Mouse (Mus musculus): ENCODE data around the gene Ube2c. TPM values are rescaled to one million over a fixed set of nuclear protein-coding genes. Genes with fewer than 3 reads are reported as not detected.

Ube2c gene
- polyA plus RNA-seq, 1 experiment from 2014 or later, result 520 TPM

- WGBS, result 87% methylated on average over 10 of the region's 10 CpGs
- no peaks in the 10 kb centered on the region for H3K27me3 ChIP-seq (ENCODE audit: control insufficient read depth, insufficient read depth, low read length)
- ATAC-seq (ENCODE audit: low FRiP score) (no peak), DNase-seq (ENCODE audit: low spot score) (no peak)
- no peak overlapping the region for H3K27ac ChIP-seq (ENCODE audit: low read depth, low read length)
- peaks cover 2% of the 10 kb centered on the region; the same call in 1 of the 2 replicates for H3K4me1 ChIP-seq (replicated peaks; ENCODE audit: control insufficient read depth, insufficient read depth, low read length)
- no peaks in the 10 kb centered on the region for H3K36me3 ChIP-seq (ENCODE audit: control insufficient read depth, insufficient read depth, low read length)
- H3K9me3 ChIP-seq (ENCODE audit: control insufficient read depth, low read length), result no peaks in the 10 kb centered on the region
- no peak overlapping the region for H3K4me3 ChIP-seq (ENCODE audit: low read depth, low read length)
- no peak overlapping the region for H3K9ac ChIP-seq (ENCODE audit: low read depth, low read length)
- H3K4me2 ChIP-seq (replicated peaks; ENCODE audit: low read depth, low read length), result no peak overlapping the region
These were observed 18.1 kb downstream of the Ube2c start for GRCm38 (mm10) chr2:164787779-164788178.

DNA sequence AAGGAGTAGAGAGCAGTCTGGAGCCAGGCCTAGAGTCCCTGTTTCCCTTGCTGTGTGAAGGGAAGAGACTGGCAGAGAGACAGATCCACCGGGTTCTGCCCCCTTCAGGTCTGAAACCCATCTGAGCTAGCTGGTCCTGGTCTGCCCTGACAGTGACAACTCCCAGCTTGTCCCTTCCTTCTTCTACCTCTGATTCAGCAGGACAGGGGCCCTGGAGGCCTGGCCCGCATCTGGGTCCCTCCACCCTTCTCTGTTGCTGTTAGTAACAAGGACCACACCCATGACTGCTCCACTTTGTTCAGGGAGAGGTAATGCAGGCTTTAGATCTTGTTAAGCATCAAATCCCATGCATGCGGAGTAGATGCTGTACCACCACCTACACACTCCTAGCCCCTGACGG lies 18.7 kb downstream of the Ube2c start:
- 69% methylated on average over 4 of the region's 4 CpGs for WGBS
- H3K36me3 ChIP-seq (ENCODE audit: control insufficient read depth, insufficient read depth, low read length), result no peaks in the 10 kb centered on the region
- H3K4me1 ChIP-seq (replicated peaks; ENCODE audit: control insufficient read depth, insufficient read depth, low read length), result peaks cover 2% of the 10 kb centered on the region; the same call in 1 of the 2 replicates
- no peaks in the 10 kb centered on the region for H3K27me3 ChIP-seq (ENCODE audit: control insufficient read depth, insufficient read depth, low read length)
- H3K4me2 ChIP-seq (replicated peaks; ENCODE audit: low read depth, low read length), result no peak overlapping the region
- ATAC-seq (ENCODE audit: low FRiP score) (no peak), DNase-seq (ENCODE audit: low spot score) (no peak)
- H3K4me3 ChIP-seq (ENCODE audit: low read depth, low read length), result no peak overlapping the region
- H3K9ac ChIP-seq (ENCODE audit: low read depth, low read length), result no peak overlapping the region
- no peaks in the 10 kb centered on the region for H3K9me3 ChIP-seq (ENCODE audit: control insufficient read depth, low read length)
- no peak overlapping the region for H3K27ac ChIP-seq (ENCODE audit: low read depth, low read length)

- Histone ChIP-seq H3K9me3 (ENCODE audit: control insufficient read depth, low read length) (no peaks in the 10 kb centered on the region), H3K9ac (ENCODE audit: low read depth, low read length) (no peak overlapping the region), H3K4me3 (ENCODE audit: low read depth, low read length) (no peak overlapping the region), H3K4me1 (replicated peaks; ENCODE audit: control insufficient read depth, insufficient read depth, low read length) (peaks cover 2% of the 10 kb centered on the region; the same call in 1 of the 2 replicates), H3K27me3 (ENCODE audit: control insufficient read depth, insufficient read depth, low read length) (no peaks in the 10 kb centered on the region), H3K36me3 (ENCODE audit: control insufficient read depth, insufficient read depth, low read length) (peaks cover 2% of the 10 kb centered on the region; the same call in 1 of the 2 replicates), H3K4me2 (replicated peaks; ENCODE audit: low read depth, low read length) (no peak overlapping the region), H3K27ac (ENCODE audit: low read depth, low read length) (no peak overlapping the region)
- 88% methylated on average over 4 of the region's 4 CpGs for WGBS
- ATAC-seq (ENCODE audit: low FRiP score) (no peak), DNase-seq (ENCODE audit: low spot score) (no peak)
These were observed 20.8 kb downstream of the Ube2c start for GRCm38 (mm10) chr2:164790451-164790850.

DNA sequence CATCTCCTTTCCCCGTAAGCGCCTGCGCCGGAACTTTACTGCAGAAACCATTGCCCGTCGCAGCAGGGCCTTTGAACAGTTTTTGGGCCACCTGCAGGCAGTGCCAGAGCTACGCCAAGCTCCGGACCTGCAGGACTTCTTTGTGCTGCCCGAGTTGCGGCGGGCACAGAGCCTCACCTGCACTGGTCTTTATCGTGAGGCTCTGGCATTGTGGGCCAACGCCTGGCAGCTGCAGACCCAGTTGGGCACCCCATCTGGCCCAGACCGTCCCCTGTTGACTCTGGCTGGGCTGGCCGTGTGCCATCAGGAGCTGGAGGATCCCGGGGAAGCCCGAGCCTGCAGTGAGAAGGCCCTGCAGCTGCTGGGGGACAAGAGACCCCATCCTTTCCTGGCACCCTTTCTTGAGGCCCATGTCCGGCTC lies 22.2 kb downstream of the Ube2c start:
- ATAC-seq (ENCODE audit: low FRiP score), result no peak

GRCm38 (mm10) chr2:164792400-164793190 lies 22.9 kb downstream of the Ube2c start:
- no peak for DNase-seq (ENCODE audit: low spot score)
- no peaks in the 10 kb centered on the region for H3K27me3 ChIP-seq (ENCODE audit: control insufficient read depth, insufficient read depth, low read length)
- no peak overlapping the region for H3K27ac ChIP-seq (ENCODE audit: low read depth, low read length)
- no peak for ATAC-seq (ENCODE audit: low FRiP score)
- no peaks in the 10 kb centered on the region for H3K9me3 ChIP-seq (ENCODE audit: control insufficient read depth, low read length)
- 92% methylated on average over 12 of the region's 12 CpGs for WGBS
- peaks cover 2% of the 10 kb centered on the region; the same call in 1 of the 2 replicates for H3K36me3 ChIP-seq (ENCODE audit: control insufficient read depth, insufficient read depth, low read length)
- H3K4me1 ChIP-seq (replicated peaks; ENCODE audit: control insufficient read depth, insufficient read depth, low read length), result no peaks in the 10 kb centered on the region
- H3K9ac ChIP-seq (ENCODE audit: low read depth, low read length), result no peak overlapping the region
- no peak overlapping the region for H3K4me2 ChIP-seq (replicated peaks; ENCODE audit: low read depth, low read length)
- no peak overlapping the region for H3K4me3 ChIP-seq (ENCODE audit: low read depth, low read length)

More for the DNA sequence above, 22.2 kb downstream of the Ube2c start:
- Histone ChIP-seq H3K9ac (ENCODE audit: low read depth, low read length) (no peak overlapping the region), H3K9me3 (ENCODE audit: control insufficient read depth, low read length) (no peaks in the 10 kb centered on the region), H3K4me2 (replicated peaks; ENCODE audit: low read depth, low read length) (no peak overlapping the region), H3K4me3 (ENCODE audit: low read depth, low read length) (no peak overlapping the region), H3K4me1 (replicated peaks; ENCODE audit: control insufficient read depth, insufficient read depth, low read length) (no peaks in the 10 kb centered on the region), H3K36me3 (ENCODE audit: control insufficient read depth, insufficient read depth, low read length) (peaks cover 2% of the 10 kb centered on the region; the same call in 1 of the 2 replicates), H3K27me3 (ENCODE audit: control insufficient read depth, insufficient read depth, low read length) (no peaks in the 10 kb centered on the region), H3K27ac (ENCODE audit: low read depth, low read length) (no peak overlapping the region)
- no peak for DNase-seq (ENCODE audit: low spot score)
- 95% methylated on average over 18 of the region's 18 CpGs for WGBS

- no peak for ATAC-seq (ENCODE audit: low FRiP score)
- H3K27me3 ChIP-seq (ENCODE audit: control insufficient read depth, insufficient read depth, low read length), result no peaks in the 10 kb centered on the region
- no peak overlapping the region for H3K27ac ChIP-seq (ENCODE audit: low read depth, low read length)
- H3K9me3 ChIP-seq (ENCODE audit: control insufficient read depth, low read length), result no peaks in the 10 kb centered on the region
- H3K9ac ChIP-seq (ENCODE audit: low read depth, low read length), result no peak overlapping the region
- H3K4me1 ChIP-seq (replicated peaks; ENCODE audit: control insufficient read depth, insufficient read depth, low read length), result no peaks in the 10 kb centered on the region
- no peak overlapping the region for H3K4me2 ChIP-seq (replicated peaks; ENCODE audit: low read depth, low read length)
- peaks cover 2% of the 10 kb centered on the region; the same call in 1 of the 2 replicates for H3K36me3 ChIP-seq (ENCODE audit: control insufficient read depth, insufficient read depth, low read length)
- peak; percentile 70 for DNase-seq (ENCODE audit: low spot score)
- no peak overlapping the region for H3K4me3 ChIP-seq (ENCODE audit: low read depth, low read length)
- WGBS, result 83% methylated on average over 3 of the region's 3 CpGs
These were observed 23.5 kb downstream of the Ube2c start for GRCm38 (mm10) chr2:164793236-164793635.

- no peak overlapping the region for H3K27ac ChIP-seq (ENCODE audit: low read depth, low read length)
- ATAC-seq (ENCODE audit: low FRiP score) (no peak), DNase-seq (ENCODE audit: low spot score) (no peak)
- WGBS, result 93% methylated on average over 2 of the region's 2 CpGs
- H3K36me3 ChIP-seq (ENCODE audit: control insufficient read depth, insufficient read depth, low read length), result peaks cover 2% of the 10 kb centered on the region; the same call in 1 of the 2 replicates
- H3K27me3 ChIP-seq (ENCODE audit: control insufficient read depth, insufficient read depth, low read length), result no peaks in the 10 kb centered on the region
- H3K4me1 ChIP-seq (replicated peaks; ENCODE audit: control insufficient read depth, insufficient read depth, low read length), result no peaks in the 10 kb centered on the region
- no peak overlapping the region for H3K4me3 ChIP-seq (ENCODE audit: low read depth, low read length)
- H3K9me3 ChIP-seq (ENCODE audit: control insufficient read depth, low read length), result no peaks in the 10 kb centered on the region
- no peak overlapping the region for H3K9ac ChIP-seq (ENCODE audit: low read depth, low read length)
- H3K4me2 ChIP-seq (replicated peaks; ENCODE audit: low read depth, low read length), result no peak overlapping the region
These were observed 24.1 kb downstream of the Ube2c start for GRCm38 (mm10) chr2:164793772-164794171.

GRCm38 (mm10) chr2:164794293-164794692 lies 24.6 kb downstream of the Ube2c start:
- WGBS, result 40% methylated on average over 5 of the region's 5 CpGs
- no peaks in the 10 kb centered on the region for H3K4me1 ChIP-seq (replicated peaks; ENCODE audit: control insufficient read depth, insufficient read depth, low read length)
- H3K4me2 ChIP-seq (replicated peaks; ENCODE audit: low read depth, low read length), result no peak overlapping the region
- no peak overlapping the region for H3K27ac ChIP-seq (ENCODE audit: low read depth, low read length)
- no peak overlapping the region for H3K9ac ChIP-seq (ENCODE audit: low read depth, low read length)
- no peak overlapping the region for H3K4me3 ChIP-seq (ENCODE audit: low read depth, low read length)
- no peaks in the 10 kb centered on the region for H3K27me3 ChIP-seq (ENCODE audit: control insufficient read depth, insufficient read depth, low read length)
- ATAC-seq (ENCODE audit: low FRiP score) (peak; percentile 53; the same call in 1 of the 2 replicates), DNase-seq (ENCODE audit: low spot score) (peak; percentile 86)
- peaks cover 2% of the 10 kb centered on the region; the same call in 1 of the 2 replicates for H3K36me3 ChIP-seq (ENCODE audit: control insufficient read depth, insufficient read depth, low read length)
- no peaks in the 10 kb centered on the region for H3K9me3 ChIP-seq (ENCODE audit: control insufficient read depth, low read length)

DNA sequence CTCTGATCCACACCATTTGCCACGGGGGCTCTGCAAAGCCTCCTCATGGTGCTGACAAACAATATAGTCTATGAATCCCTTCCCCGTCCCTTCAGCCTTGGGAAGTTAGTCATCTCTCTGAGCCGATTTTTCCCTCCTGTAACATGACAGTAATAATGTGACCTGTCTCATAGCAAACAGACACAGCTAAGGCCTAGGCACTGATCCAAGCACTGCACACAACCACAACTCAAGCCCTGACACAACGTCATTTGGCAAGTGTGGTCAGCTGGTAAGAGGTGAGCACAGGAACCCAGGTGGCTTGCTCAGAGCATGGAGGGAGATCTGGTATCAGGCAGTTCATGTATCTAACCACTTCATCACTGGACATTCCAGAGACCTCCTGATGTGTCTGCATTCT lies 26.2 kb downstream of the Ube2c start:
- Histone ChIP-seq H3K27ac (ENCODE audit: low read depth, low read length) (no peak overlapping the region), H3K27me3 (ENCODE audit: control insufficient read depth, insufficient read depth, low read length) (no peaks in the 10 kb centered on the region), H3K4me2 (replicated peaks; ENCODE audit: low read depth, low read length) (no peak overlapping the region), H3K4me3 (ENCODE audit: low read depth, low read length) (no peak overlapping the region), H3K36me3 (ENCODE audit: control insufficient read depth, insufficient read depth, low read length) (peaks cover 6% of the 10 kb centered on the region; the same call in 1 of the 2 replicates), H3K9me3 (ENCODE audit: control insufficient read depth, low read length) (no peaks in the 10 kb centered on the region), H3K4me1 (replicated peaks; ENCODE audit: control insufficient read depth, insufficient read depth, low read length) (no peaks in the 10 kb centered on the region), H3K9ac (ENCODE audit: low read depth, low read length) (no peak overlapping the region)
- 90% methylated on average over 4 of the region's 4 CpGs for WGBS
- no peak for ATAC-seq (ENCODE audit: low FRiP score)
- DNase-seq (ENCODE audit: low spot score), result no peak

All from hindbrain, embryonic 11.5 days (tissue).